Mouse (Mus musculus) kidney, postnatal 10 days (tissue): ENCODE measurements around the gene Sdhaf1.

Experiments
- DNase-seq: peaks from one replicate; pipeline ENCODE4 v3.0.0; 2021; ENCODE audit warnings: mixed read lengths

Sdhaf1 gene

GRCm38 (mm10) chr7:30325364-30325763 lies 1.7 kb upstream of the Sdhaf1 start:
- peak; percentile 60 for DNase-seq

- DNase-seq, result no peak
Measured at GRCm38 (mm10) chr7:30324300-30324944, 727 bp upstream of the Sdhaf1 start.

- no peak for DNase-seq
Measured at GRCm38 (mm10) chr7:30322865-30323264, 830 bp downstream of the Sdhaf1 start.

- DNase-seq, result peak; percentile 99
Measured at GRCm38 (mm10) chr7:30322285-30322667, 1.4 kb downstream of the Sdhaf1 start.

- DNase-seq, result peak; percentile 83
Measured at GRCm38 (mm10) chr7:30321539-30322284, 2.0 kb downstream of the Sdhaf1 start, which contains the start of gene E130208F15Rik. Gene E130208F15Rik (plus strand): TSS chr7:30321740.

- no peak for DNase-seq
Measured at GRCm38 (mm10) chr7:30320946-30321345, 2.7 kb downstream of the Sdhaf1 start.

- DNase-seq, result no peak
Measured at GRCm38 (mm10) chr7:30318142-30318541, 5.6 kb downstream of the Sdhaf1 start.

GRCm38 (mm10) chr7:30315559-30316529 lies 7.9 kb downstream of the Sdhaf1 start:
- DNase-seq, result no peak

GRCm38 (mm10) chr7:30314721-30315155 lies 9.0 kb downstream of the Sdhaf1 start, which contains the start of gene Syne4:
Gene Syne4 (plus strand): TSS chr7:30314807.
- DNase-seq, result peak; percentile 57

- DNase-seq, result peak; percentile 67
Measured at GRCm38 (mm10) chr7:30313666-30314320, 9.9 kb downstream of the Sdhaf1 start.

GRCm38 (mm10) chr7:30310136-30310535 lies 13.6 kb downstream of the Sdhaf1 start:
- no peak for DNase-seq

GRCm38 (mm10) chr7:30309395-30310129 lies 14.1 kb downstream of the Sdhaf1 start:
- DNase-seq, result no peak

- DNase-seq, result peak; percentile 95
Measured at GRCm38 (mm10) chr7:30308076-30309005, 15.4 kb downstream of the Sdhaf1 start, which contains the start of gene Alkbh6. Gene Alkbh6 (plus strand): TSS chr7:30308717.

- DNase-seq, result no peak
Measured at GRCm38 (mm10) chr7:30306083-30306779, 17.5 kb downstream of the Sdhaf1 start.

- DNase-seq, result peak; percentile 38
Measured at GRCm38 (mm10) chr7:30300914-30301313, 22.8 kb downstream of the Sdhaf1 start.

- DNase-seq, result no peak
Measured at GRCm38 (mm10) chr7:30297266-30297665, 26.4 kb downstream of the Sdhaf1 start.

- no peak for DNase-seq
Measured at GRCm38 (mm10) chr7:30296816-30297215, 26.9 kb downstream of the Sdhaf1 start.

GRCm38 (mm10) chr7:30295103-30295502 lies 28.6 kb downstream of the Sdhaf1 start:
- peak; percentile 70 for DNase-seq

GRCm38 (mm10) chr7:30294296-30294695 lies 29.4 kb downstream of the Sdhaf1 start:
- DNase-seq, result no peak

- DNase-seq, result no peak
Measured at GRCm38 (mm10) chr7:30293795-30294194, 29.9 kb downstream of the Sdhaf1 start.
